Mouse (Mus musculus) cerebellum, adult 2 months (tissue): Measurements from ENCODE around the gene Lrp1. TPM values are rescaled to one million over a fixed set of nuclear protein-coding genes. Genes with fewer than 3 reads are reported as not detected.

Experiments used
- DNase-seq, 2 experiments: peaks; one replicate each; pipeline ENCODE4 v3.0.0; 2021
- H3K27ac ChIP-seq: fragments of 200-500 bp; 2 replicates; pipeline ENCODE4 v1.5.1; 2012; ENCODE audit warnings: low read length, control low read depth, inconsistent platforms; ENCODE audit not compliant: insufficient read depth
- H3K27me3 ChIP-seq: fragments of 200-500 bp; 2 replicates; pipeline ENCODE4 v1.6.1; 2012; ENCODE audit warnings: inconsistent platforms, mild to moderate bottlenecking, low read length, moderate library complexity; ENCODE audit not compliant: control insufficient read depth, insufficient read depth
- H3K4me1 ChIP-seq: fragments of 200-500 bp; 2 replicates; pipeline ENCODE4 v1.6.1; 2011; ENCODE audit warnings: low read length; ENCODE audit not compliant: control insufficient read depth, insufficient read depth
- H3K4me3 ChIP-seq: fragments of 200-500 bp; replicated peaks from 2 replicates; pipeline ENCODE3; 2011; ENCODE audit warnings: mild to moderate bottlenecking, low read depth, low read length, control low read depth; ENCODE audit not compliant: insufficient read depth
- CTCF ChIP-seq: fragments of 200-500 bp; IDR thresholded peaks from 2 replicates; pipeline ENCODE4 v1.5.1; 2011; ENCODE audit warnings: low read depth, mild to moderate bottlenecking, control low read depth, low read length, moderate library complexity, borderline replicate concordance; ENCODE audit not compliant: insufficient read depth
- POLR2A ChIP-seq: fragments of 200-500 bp; IDR thresholded peaks from 2 replicates; pipeline ENCODE4 v1.6.1; 2011; ENCODE audit warnings: low read length, control low read depth, borderline replicate concordance; ENCODE audit not compliant: insufficient read depth
- WGBS: fragments of 180-500 bp; shearing (Covaris S2); methylation state at CpG from one replicate; pipeline ENCODE4 v1.1.7; 2018; 5-methylcytosine and 5-hydroxymethylcytosine counted together
- polyA plus RNA-seq: library from polyadenylated mRNA; depleted of rRNA; stranded (reverse); fragments of >200 nt; gene quantifications from 2 replicates; pipeline ENCODE4 v1.2.3, GENCODE M21; 2012

Gene Lrp1
- polyA plus RNA-seq, 1 experiment = 366 TPM

GRCm38 (mm10) chr10:127566553-127567326 lies 54.2 kb downstream of the Lrp1 start:
- WGBS = 27% methylated on average over 28 of the region's 28 CpGs
- Histone ChIP-seq H3K27ac (no peak overlapping the region), H3K4me1 (peaks cover 17% of the 10 kb centered on the region), H3K4me3 (no peak overlapping the region), H3K27me3 (no peaks in the 10 kb centered on the region)
- DNase-seq = peak; percentile 48 to 52
- no peak for TF ChIP-seq POLR2A
- TF ChIP-seq CTCF = no peak

- no peak for TF ChIP-seq POLR2A
- H3K27ac ChIP-seq = no peak overlapping the region
- H3K27me3 ChIP-seq = no peaks in the 10 kb centered on the region
- H3K4me1 ChIP-seq = peaks cover 17% of the 10 kb centered on the region
- DNase-seq = no peak
- 22% methylated on average over 13 of the region's 13 CpGs for WGBS
- no peak overlapping the region for H3K4me3 ChIP-seq
Observed at GRCm38 (mm10) chr10:127564301-127564700, 56.6 kb downstream of the Lrp1 start.

- Histone ChIP-seq H3K27ac (no peak overlapping the region), H3K27me3 (no peaks in the 10 kb centered on the region), H3K4me3 (no peak overlapping the region), H3K4me1 (peaks cover 17% of the 10 kb centered on the region)
- 70% methylated on average over 8 of the region's 8 CpGs for whole genome bisulfite sequencing
- TF ChIP-seq POLR2A (no peak), CTCF (no peak)
- DNase-seq = no peak
Observed at GRCm38 (mm10) chr10:127563840-127564239, 57.1 kb downstream of the Lrp1 start.

GRCm38 (mm10) chr10:127561145-127561544 lies 59.8 kb downstream of the Lrp1 start:
- H3K27ac ChIP-seq = no peak overlapping the region
- no peak overlapping the region for H3K4me3 ChIP-seq
- H3K4me1 ChIP-seq = peaks cover 4% of the 10 kb centered on the region
- H3K27me3 ChIP-seq = no peaks in the 10 kb centered on the region
- DNase-seq = no peak
- TF ChIP-seq POLR2A = no peak
- no peak for TF ChIP-seq CTCF

GRCm38 (mm10) chr10:127557397-127557796 lies 63.6 kb downstream of the Lrp1 start:
- Histone ChIP-seq H3K27ac (no peak overlapping the region), H3K4me3 (no peak overlapping the region), H3K27me3 (no peaks in the 10 kb centered on the region), H3K4me1 (no peaks in the 10 kb centered on the region; the same call in 1 of the 2 replicates)
- 80% methylated on average over 13 of the region's 13 CpGs for WGBS
- TF ChIP-seq POLR2A (no peak), CTCF (peak; percentile 53; the same call in 1 of the 2 replicates)
- DNase-seq = no peak

- Histone ChIP-seq H3K27ac (no peak overlapping the region), H3K4me1 (no peaks in the 10 kb centered on the region; the same call in 1 of the 2 replicates), H3K27me3 (no peaks in the 10 kb centered on the region), H3K4me3 (no peak overlapping the region)
- peak; percentile 47 to 52 for DNase-seq
- WGBS = 60% methylated on average over 18 of the region's 18 CpGs
- TF ChIP-seq CTCF (peak; percentile 86), POLR2A (no peak)
Observed at GRCm38 (mm10) chr10:127555703-127556102, 65.2 kb downstream of the Lrp1 start.

- 77% methylated on average over 17 of the region's 17 CpGs for WGBS
- no peak overlapping the region for H3K27ac ChIP-seq
- no peak for DNase-seq
- no peaks in the 10 kb centered on the region for H3K27me3 ChIP-seq
- no peaks in the 10 kb centered on the region; the same call in 1 of the 2 replicates for H3K4me1 ChIP-seq
- H3K4me3 ChIP-seq = no peak overlapping the region
- no peak for TF ChIP-seq POLR2A
- TF ChIP-seq CTCF = no peak
Observed at GRCm38 (mm10) chr10:127549892-127550291, 71.1 kb downstream of the Lrp1 start.

GRCm38 (mm10) chr10:127548236-127548635 lies 72.7 kb downstream of the Lrp1 start:
- WGBS = 68% methylated on average over 15 of the region's 15 CpGs
- no peak for TF ChIP-seq CTCF
- no peak for TF ChIP-seq POLR2A
- H3K4me1 ChIP-seq = peaks cover 1% of the 10 kb centered on the region

More at GRCm38 (mm10) chr10:127548236-127548635, 72.7 kb downstream of the Lrp1 start:
- Histone ChIP-seq H3K27me3 (no peaks in the 10 kb centered on the region), H3K27ac (no peak overlapping the region), H3K4me3 (no peak overlapping the region)
- no peak for DNase-seq
